Mouse (Mus musculus): Measurements from ENCODE around the gene Arih1.

The Arih1 gene

DNA sequence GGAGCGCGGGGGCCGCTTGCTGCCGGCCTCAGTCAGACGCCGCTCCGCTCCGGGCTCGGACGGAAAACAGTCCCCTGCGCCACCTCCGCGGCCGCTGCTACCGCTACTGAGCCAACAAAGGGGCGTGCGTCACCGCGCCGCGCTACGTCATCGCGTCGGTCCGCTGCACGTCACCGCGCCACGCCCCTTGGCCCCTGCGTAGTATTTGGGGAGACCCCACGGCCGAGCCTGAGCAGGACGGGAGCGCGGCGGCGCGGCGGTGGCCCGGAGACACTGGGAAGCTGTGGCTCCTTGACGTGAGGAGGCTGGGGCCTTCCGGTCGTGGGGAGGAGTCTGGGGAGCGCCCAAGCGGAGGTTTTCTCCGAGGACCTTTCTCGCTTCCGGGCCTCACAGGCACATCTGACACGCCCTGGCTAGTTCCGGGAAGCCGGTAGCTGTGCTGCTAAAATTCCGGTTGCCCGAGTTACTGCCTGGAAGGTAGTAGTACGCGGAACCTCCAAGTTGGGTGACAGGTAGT lies at the start of gene Arih1:
Gene Arih1 (minus strand): TSS at position 70 of the 517 bp plus-strand sequence.
- peak; percentile 100 for DNase-seq (ENCODE audit: low spot score)

DNA sequence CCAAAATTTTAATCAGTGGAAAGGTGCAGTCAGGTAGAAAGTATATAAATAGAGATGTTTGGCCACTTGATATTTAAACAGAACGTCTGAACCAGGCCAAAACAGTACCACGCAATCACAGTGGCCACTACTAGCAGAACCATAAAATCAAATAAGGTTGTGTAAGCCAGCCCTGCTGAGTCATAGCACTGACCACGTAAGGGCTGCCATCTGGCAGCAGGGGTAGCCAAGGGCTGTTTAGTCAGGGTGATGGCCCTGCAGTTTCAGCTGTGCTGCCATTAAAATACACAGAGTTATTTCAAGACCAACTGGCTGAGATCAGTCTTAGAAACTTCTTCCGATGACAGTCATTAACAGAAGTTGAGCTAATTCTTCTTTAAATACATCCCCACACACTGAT lies 47.5 kb upstream of the Arih1 start:
- no peak for DNase-seq (ENCODE audit: low spot score)

DNA sequence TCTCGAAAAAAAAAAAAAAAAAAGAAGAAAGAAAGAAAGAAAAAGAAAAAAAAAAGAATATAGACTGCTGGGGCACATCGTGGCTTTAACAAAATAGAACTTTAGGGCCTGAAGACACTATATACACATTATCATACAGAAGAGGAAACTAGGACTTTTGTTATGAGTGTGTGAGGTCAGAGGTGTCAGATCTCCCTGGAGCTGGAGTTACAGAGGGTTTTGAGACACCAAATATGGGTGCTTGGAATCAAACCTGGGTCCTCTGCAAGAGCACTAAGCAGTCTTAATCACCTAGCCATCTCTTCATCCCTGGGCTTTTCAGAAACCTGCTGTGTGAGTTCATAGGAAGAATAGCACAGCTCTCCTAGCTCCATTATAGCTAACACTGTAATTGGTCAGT lies 47.0 kb upstream of the Arih1 start:
- DNase-seq (ENCODE audit: low spot score): no peak

DNA sequence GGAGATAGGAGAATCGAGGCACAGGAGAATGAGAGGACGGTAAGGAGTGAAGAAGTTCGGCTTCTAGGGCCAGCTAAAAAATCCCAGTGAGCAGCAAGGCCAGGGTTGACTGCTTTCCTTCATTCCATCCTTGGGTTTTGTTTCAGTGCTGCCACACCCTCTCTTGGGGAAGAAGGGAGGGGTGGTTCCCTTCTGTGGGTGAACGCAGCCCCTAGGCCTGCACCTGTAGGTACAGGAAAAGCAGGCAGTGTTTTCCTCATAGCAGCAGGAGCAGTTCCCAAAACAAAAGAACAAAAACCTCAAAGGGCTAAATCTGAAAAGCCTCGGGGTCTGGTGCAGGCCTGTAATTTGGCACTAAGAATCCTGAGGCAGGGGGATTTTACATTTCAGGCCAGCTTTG lies 45.2 kb upstream of the Arih1 start:
- DNase-seq (ENCODE audit: low spot score): no peak

DNA sequence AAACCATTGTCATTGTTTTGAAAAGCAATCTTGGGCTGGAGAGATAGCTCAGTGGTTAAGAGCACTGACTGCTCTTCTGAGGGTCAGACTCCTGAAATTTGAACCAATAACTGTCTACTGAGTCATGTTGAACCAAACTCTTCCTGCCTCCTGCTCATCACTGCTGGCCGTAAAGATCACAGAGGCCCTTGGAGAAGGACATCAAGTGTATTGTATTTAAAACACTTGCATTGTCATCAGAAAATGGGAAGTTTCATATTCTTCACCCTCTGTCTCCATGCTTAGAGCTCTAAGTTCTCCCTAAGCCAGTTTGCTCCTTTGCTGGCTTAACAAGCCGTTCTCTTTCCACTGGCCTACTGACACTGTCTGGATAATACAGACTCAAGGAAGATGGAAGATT lies 41.9 kb upstream of the Arih1 start:
- DNase-seq (ENCODE audit: low spot score): no peak

DNA sequence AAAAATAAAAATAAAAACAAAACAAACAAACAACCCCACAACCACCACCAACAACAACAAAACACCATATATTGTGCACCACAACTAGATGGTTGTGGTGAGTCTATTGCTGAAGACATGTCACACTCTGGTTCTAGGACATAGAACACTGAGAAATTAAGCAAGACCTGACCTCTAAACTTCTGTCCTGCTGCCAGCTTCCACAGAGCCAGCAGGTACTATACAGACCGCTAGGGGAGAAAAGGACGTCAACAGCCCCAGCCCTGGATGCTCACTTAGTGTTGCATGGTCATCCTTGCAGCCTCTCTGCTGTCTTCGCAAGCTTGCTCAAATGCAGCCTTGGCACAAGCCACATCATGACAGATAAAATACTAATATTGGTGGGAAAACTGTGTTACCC lies 41.2 kb upstream of the Arih1 start:
- no peak for DNase-seq (ENCODE audit: low spot score)

DNA sequence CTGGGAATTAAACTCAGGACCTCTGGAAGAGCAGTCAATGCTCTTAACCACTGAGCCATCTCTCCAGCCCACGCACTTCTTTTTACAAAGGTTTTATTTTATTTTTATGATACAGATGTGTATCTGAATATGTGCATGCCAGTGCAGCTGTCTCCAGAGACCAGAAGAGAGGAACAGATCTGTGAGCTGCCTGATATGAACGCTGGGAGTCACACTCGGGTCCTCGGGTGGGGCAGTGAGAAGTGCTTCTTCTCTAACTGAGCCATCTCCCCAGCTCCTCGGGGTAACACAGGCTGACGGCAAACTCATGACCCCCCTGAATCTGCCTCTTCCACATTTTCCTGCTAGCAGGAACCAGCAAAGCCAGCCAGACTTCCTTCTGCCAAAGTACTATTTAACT lies 40.3 kb upstream of the Arih1 start:
- no peak for DNase-seq (ENCODE audit: low spot score)

DNA sequence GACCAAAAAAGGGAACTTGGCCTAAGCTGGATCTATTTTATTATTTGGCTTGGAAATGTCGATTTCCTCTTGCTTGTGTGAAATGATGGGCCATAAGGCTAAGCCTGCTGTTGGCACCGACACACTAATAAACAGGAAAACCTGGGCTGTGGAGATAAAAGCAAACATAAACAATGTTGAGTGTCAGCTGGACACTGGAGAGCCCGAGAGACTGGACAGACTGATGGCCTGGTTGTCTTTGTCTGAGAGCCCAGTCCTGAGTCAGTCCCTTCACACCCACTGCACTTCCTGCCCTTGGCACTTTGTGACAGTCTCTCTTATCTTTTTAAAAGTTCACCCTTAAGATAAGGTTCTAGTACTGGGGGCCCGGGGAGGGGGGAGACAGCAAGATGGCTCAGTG lies 36.5 kb upstream of the Arih1 start:
- no peak for DNase-seq (ENCODE audit: low spot score)

DNA sequence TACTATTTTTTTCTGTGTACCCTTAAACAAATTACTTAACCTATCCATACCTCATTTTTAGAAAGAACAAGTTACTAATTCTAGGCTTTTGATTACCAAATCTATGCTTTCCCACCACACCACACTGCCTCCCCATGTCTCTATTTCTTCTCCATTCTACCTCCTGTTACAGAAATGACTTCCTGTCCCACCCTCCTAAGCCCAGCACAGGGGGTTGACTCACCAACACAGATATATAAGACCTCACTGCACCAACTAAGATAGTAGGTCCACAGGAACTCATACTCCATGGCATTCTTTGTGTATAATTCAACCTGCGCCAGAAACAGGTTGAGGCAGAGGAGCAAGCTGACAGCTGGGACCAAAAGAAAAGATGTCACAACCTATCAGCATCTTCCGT lies 33.0 kb upstream of the Arih1 start:
- no peak for DNase-seq (ENCODE audit: low spot score)

DNA sequence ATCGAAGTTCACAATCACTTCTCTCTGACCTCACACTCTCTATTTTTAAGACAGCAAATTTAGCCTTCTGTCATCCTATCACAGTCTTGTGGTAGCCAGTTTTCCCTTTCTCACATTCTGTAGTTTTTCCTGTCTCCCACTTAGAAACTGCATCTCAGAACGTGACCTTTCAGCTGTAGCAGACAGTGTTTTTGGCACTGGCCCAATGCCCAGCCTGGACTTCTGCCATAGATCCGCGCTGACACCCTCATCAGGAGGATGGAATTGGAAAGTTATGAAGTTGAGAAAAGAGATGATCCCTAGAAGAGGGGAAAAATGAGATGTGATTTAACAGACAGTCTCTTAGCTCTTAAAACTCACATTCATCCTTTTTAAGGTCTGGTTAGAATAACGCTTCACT lies 32.6 kb upstream of the Arih1 start:
- DNase-seq (ENCODE audit: low spot score): no peak

DNA sequence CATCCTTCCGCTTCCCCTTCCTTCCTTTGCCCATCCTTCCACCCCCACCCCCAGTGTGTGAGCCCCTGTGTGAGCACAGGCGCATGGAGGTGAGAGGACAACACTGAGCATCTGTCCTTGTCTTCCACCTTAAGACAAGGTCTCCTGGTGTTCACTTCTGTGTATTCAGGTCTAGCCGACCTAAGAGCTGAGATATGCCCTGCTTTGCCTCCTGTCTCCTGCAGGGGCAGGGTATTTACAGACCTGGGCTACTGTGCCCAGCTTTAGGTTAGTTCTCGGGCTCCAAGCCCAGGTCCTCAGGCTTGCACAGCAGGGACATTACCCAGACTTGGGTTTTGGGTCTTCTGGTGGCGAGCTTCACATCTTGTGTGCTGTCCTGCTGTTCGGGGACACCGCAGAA lies 30.7 kb upstream of the Arih1 start:
- DNase-seq (ENCODE audit: low spot score): peak; percentile 26

DNA sequence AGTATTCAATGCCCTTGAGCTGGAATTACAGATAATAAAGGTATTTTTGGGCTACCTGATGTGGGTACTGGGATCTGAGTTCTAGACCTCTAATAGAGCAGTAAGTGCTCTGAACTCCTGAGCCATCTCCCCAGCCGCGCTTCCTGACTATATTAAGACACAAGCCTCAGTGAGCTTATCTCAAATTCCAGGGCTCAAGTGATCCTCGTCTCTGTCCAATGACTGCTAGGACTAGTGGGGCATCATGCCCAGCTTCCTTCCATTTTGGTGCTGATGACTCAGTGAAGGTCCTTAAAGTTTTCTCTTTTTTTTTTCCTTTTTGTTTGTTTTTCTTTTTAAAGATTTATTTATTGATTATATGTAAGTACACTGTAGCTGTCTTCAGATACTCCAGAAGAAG lies 28.7 kb upstream of the Arih1 start:
- no peak for DNase-seq (ENCODE audit: low spot score)

DNA sequence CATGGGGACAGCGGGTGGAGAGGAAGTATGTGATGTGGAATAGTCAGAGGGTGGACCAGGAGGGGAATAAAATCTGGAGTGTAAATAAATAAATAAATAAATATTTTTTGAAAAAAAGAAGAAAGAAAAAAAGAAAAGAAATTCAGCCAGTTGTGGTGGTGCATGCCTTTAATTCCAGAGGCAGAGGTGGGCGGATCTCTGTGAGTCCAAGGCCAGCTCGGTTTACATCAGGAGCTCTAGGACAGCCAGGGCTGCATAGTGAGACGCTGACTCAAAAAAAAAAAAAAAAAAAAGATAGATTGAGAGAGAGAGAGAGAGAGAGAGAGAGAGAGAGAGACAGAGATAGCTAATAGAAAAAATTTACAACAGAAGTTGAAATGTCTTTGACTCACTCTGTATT lies 26.0 kb upstream of the Arih1 start:
- DNase-seq (ENCODE audit: low spot score): no peak

DNA sequence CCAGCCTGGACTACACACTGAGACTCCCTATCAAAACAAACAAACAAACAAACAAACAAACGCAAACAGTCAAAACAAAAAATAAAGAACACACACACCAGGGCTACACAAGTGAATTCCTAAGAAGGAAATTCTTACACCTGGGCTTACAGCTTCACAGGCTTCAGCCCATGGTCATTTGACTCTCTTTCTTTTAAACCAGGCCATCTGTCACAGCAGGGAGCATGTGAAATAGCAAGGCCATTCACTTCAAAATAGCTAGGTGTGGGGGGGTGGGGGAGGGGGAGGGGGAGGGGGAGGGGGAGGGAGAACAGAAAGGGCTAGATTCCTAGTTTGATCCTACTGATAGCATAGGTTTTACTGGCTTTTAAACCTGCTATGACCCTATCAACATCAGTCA lies 21.7 kb upstream of the Arih1 start:
- DNase-seq (ENCODE audit: low spot score): no peak

DNA sequence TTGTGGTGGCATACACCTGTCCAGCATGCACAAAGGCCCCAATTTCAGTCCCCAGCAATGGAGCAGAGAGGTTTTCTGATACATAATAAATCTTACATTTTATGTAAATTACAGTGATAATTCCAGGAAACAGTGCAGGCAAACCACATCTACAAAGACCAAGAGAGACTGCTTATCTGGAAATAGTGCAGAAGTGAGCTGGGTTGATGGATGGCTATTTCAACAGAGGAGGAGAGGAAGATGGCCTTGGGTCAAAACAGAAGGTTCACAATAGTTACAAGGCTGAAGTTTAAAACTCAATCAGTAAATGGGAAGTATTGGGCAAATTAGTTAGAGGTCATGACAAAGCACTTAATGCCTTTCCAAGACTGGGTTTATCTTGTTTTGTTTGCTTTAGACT lies 913 bp upstream of the Arih1 start:
- no peak for DNase-seq (ENCODE audit: low spot score)

DNA sequence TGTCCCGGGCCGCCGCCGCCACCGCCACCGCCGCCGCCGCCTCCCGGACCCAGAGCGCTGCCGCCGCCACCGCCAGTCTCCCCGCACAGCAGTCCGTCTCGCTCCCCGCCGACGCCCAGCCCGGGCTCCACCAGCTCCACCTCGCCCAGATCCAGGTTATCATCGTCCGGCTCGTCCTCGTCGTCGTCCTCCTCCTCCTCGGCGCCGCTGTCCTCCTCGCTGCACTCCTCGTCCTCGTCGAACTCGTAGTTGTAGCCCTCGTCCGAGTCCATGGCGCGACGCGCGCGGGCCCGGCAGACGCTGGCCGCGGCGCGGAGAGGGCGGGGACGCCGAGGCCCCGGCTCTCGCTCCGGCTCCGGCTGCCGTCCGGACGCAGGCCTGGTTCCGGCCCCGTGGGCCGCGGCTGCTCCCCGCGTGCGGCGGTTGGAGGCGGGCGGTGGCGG lies 321 bp downstream of the Arih1 start:
- DNase-seq (ENCODE audit: low spot score): peak; percentile 47

DNA sequence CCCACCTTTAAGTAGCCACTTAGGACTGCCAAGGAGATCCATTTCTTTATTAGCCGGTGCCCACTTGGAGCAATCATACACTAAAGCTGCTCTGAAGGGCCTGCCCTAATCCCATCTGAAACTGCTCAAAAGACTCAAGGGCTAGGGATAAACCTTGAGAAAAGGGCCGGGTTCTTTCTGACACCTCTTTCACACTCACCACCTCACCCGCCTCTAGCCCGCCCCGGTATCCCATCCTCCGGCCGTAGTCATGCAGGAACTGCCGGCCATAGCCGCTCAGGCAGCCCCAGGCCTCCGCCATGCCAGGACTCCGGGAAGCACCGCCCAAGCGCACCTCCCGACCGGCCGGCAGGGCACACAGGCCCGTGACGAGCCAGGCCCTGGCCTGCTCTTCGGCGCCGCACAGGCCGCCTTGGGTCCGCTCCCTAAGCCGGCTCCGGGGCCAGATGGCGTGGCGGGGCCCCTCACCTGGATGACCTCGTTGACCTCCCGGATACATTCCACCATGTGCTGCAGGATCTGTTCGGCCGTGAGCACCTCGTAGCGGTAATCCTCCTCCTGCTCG lies 825 bp downstream of the Arih1 start:
- peak; percentile 64 for DNase-seq (ENCODE audit: low spot score)

DNA sequence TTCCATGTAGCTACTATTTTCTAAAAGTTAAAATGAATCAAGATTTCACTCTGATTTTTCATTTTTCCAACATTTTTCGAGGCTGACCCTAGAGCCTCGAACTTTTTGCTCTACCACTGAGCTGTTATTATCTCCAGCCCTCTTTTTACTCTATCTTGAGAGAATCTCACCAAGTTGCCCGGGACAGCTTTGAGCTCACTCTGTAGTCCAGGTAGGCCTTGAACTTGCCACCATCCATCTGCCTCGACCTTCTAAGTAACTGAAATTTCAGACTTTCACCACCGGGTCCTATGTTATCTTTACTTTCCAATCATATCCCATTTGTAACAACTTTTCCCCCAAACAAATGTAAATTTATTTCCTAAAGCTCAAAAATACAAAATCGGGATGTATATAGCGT lies 1.7 kb downstream of the Arih1 start:
- no peak for DNase-seq (ENCODE audit: low spot score)

DNA sequence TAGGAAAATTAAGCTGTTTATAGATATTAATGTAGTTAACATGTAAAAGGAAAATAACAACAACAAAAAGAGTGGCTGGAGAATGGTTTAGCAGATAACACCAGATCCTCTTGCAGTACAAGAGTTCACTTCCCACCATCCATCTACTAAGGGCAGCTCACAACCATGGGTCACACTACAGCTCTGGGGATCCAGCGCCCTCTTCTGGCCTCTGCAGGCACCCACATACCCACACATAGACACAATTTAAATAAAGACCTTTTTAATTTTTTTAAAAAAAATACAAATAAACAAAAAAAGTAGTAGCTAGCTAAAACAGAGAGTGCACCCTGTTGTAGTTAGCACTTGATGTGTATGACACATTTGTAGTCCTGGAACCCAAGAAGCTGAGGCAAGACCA lies 4.0 kb downstream of the Arih1 start:
- peak; percentile 60 for DNase-seq (ENCODE audit: low spot score)

DNA sequence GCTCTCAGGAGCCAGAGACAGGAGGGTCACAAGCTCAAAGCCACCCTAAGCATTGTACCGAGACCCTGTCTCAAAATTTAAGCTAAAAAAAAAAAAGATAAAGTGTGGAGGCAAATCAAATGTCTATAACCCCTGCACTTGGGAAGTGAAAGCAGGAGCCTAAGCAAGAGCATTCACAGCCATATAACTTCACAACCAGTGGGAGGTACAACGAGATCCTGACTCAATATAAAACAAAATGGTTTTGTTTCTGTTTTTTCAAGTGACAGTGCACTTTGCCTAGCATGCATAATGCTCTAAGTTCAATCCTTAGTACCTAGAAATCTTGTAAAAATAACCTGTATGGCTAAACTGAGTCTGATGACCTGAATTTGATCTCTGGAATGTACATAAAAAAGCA lies 9.8 kb downstream of the Arih1 start:
- no peak for DNase-seq (ENCODE audit: low spot score)

DNA sequence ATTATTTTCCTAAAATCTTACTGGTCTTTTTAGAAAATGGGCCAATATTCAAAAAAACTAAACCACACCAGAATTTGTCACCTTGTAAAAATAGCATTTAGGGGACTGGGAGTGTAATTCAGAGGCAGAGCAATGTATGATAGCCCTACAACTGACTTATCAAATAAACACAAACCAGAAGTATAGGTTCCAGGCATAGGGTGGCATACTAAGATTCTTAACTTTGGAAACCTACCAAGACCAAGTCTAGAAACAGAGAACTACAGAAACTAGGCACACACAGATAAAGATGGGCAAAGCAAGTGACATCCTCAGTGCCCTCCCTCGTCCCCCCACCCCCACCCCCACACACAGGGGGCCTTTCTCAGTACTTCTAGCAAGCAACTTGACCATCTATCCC lies 11.6 kb downstream of the Arih1 start:
- DNase-seq (ENCODE audit: low spot score): no peak

DNA sequence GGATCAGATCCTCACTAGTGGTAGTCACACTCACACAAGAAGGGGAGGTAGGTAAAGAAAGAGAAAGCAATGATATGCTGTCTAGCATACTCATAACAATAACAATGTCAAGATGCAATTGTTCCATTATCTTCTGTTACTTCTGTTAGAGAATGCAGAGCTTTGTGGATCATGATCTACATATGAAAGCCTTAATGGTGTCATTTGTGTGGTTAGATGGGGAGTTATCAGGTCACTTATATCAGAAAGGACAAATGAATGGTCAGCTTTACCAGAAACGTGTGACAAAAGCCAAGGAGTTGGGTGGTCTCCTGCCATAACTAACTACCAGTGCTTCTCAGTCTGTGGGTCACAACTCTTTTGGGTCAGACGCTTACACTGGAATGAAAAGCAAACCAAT lies 13.2 kb downstream of the Arih1 start:
- DNase-seq (ENCODE audit: low spot score): no peak

DNA sequence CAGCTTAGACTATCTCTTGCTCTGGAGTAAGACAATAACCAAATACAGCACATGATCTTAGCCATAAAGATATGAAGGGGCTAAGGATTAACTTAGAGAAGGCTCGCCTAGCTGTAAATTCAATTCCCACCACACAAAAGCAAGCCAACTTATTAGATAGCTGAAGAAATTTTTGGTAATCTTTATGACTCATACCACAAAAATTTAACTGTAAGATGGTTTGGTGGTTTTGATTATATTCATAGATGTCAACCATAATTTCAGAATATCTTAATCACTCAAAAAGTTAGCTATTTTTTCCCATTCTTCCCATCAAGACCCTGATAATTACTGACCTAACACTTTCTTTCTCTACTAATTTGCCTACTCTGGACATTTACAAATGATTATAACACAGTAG lies 17.0 kb downstream of the Arih1 start:
- DNase-seq (ENCODE audit: low spot score): no peak

DNA sequence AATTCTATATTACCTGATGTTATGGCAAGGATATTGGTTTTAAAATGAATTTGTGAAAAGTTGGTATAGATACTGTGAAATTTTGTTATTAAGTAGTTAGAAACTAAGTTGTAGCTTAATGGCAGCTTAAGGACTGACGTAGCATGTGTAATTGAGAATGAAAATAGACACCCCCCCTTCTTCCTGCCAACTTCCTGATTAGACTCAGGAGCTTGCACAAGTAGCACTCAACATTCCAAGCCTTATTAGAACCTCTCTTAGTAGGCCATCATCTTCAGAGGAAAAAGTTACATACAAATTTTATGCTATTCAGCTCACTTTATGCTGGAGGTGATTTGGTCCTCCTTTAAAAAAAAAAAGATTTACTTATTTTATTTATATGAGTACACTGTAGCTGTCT lies 22.1 kb downstream of the Arih1 start:
- no peak for DNase-seq (ENCODE audit: low spot score)

DNA sequence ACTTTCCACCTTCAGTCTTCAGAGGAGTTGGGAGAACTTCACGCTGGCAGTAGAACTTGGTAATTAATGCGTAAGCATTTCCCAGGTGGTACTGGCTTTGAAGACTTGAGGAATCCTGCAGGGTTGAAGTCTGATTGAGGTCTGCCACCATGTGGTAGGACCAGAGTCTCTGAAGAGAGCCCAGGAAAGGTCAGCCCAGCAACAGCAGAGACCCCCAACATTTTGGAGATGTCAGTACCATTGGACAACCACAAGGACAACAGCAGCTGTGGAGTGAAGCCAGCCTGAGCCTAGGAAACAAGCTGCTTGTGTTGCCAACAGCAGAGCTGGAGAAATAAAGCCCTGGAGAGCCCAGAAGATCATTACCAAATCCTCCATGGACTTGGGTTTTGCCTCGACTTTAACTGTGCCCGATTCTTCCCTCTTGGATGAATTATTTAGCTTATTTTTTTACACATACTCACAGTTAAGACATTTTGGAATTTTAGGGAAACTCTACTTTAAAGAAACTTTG lies 27.4 kb downstream of the Arih1 start:
- DNase-seq (ENCODE audit: low spot score): no peak
